Mouse (Mus musculus) kidney, embryonic 16.5 days (tissue): ENCODE measurements around the gene Rnd2. TPM values are rescaled to one million over a fixed set of nuclear protein-coding genes. Genes with fewer than 3 reads are reported as not detected.

ENCODE experiments used
- ATAC-seq: fragments of 200-750 bp; cut with Nextera tagmentation; 2 replicates; pipeline ENCODE4 v1.8.0; 2017; ENCODE audit warnings: moderate TSS enrichment; ENCODE audit not compliant: low FRiP score, low TSS enrichment
- H3K27ac ChIP-seq: fragments of 300-500 bp; sonication (generic); 2 replicates; pipeline ENCODE4 v1.5.1; 2014; ENCODE audit warnings: low read length
- H3K27me3 ChIP-seq: fragments of 300-500 bp; sonication (generic); 2 replicates; pipeline ENCODE4 v1.6.1; 2014; ENCODE audit warnings: low read length, control low read depth, mixed read lengths; ENCODE audit not compliant: insufficient read depth
- H3K36me3 ChIP-seq: fragments of 300-500 bp; sonication (generic); 2 replicates; pipeline ENCODE4 v1.6.1; 2014; ENCODE audit warnings: low read length, control low read depth, mixed read lengths; ENCODE audit not compliant: insufficient read depth
- H3K4me1 ChIP-seq: fragments of 300-500 bp; sonication (generic); 2 replicates; pipeline ENCODE4 v1.6.1; 2014; ENCODE audit warnings: low read length, control low read depth, mixed read lengths; ENCODE audit not compliant: insufficient read depth
- H3K4me2 ChIP-seq: fragments of 300-500 bp; sonication (generic); replicated peaks from 2 replicates; pipeline ENCODE4 v1.6.1; 2014; ENCODE audit warnings: low read depth, low read length
- H3K4me3 ChIP-seq: fragments of 300-500 bp; sonication (generic); 2 replicates; pipeline ENCODE4 v1.5.1; 2014; ENCODE audit warnings: mild to moderate bottlenecking, low read length
- H3K9ac ChIP-seq: fragments of 300-500 bp; sonication (generic); replicated peaks from 2 replicates; pipeline ENCODE4 v1.6.1; 2014; ENCODE audit warnings: low read length
- H3K9me3 ChIP-seq: fragments of 300-500 bp; sonication (generic); 2 replicates; pipeline ENCODE4 v1.6.1; 2016; ENCODE audit warnings: low read length, control low read depth
- WGBS: fragments of 180-500 bp; shearing (Covaris S2); extraction: QIAGEN DNeasy Blood & Tissue Kit; methylation state at CpG from one replicate; pipeline ENCODE4 v1.1.7; 2014; 5-methylcytosine and 5-hydroxymethylcytosine counted together
- polyA plus RNA-seq: library from polyadenylated mRNA; unstranded; fragments of >200 nt; fragmentation: Nextera tagmentation; extraction: Ambion mirVana; gene quantifications from 2 replicates; pipeline ENCODE4 v1.2.1, GENCODE M21; 2015

Gene Rnd2
- polyA plus RNA-seq, 1 experiment from 2014 or later = 10.9 TPM

GRCm38 (mm10) chr11:101454702-101455101 lies 10.1 kb upstream of the Rnd2 start:
- Histone ChIP-seq H3K4me1 (peaks cover 14% of the 10 kb centered on the region), H3K9me3 (no peaks in the 10 kb centered on the region), H3K36me3 (peaks cover 13% of the 10 kb centered on the region), H3K4me3 (no peak overlapping the region), H3K9ac (no peak overlapping the region), H3K27ac (peak overlapping the region; percentile 57), H3K4me2 (no peak overlapping the region), H3K27me3 (no peaks in the 10 kb centered on the region)
- ATAC-seq = peak; percentile 29; the same call in 1 of the 2 replicates
- WGBS = 47% methylated on average over 6 of the region's 6 CpGs

- 82% methylated on average over 7 of the region's 7 CpGs for WGBS
Observed at GRCm38 (mm10) chr11:101455627-101456026, 9.2 kb upstream of the Rnd2 start.

GRCm38 (mm10) chr11:101457631-101458030 lies 7.2 kb upstream of the Rnd2 start:
- no peak overlapping the region for H3K4me2 ChIP-seq
- no peak overlapping the region for H3K9ac ChIP-seq
- no peaks in the 10 kb centered on the region for H3K27me3 ChIP-seq
- H3K27ac ChIP-seq = no peak overlapping the region
- peaks cover 23% of the 10 kb centered on the region for H3K36me3 ChIP-seq
- no peaks in the 10 kb centered on the region for H3K9me3 ChIP-seq
- no peak overlapping the region for H3K4me3 ChIP-seq
- peaks cover 25% of the 10 kb centered on the region for H3K4me1 ChIP-seq
- ATAC-seq = no peak
- WGBS = 91% methylated on average over 9 of the region's 9 CpGs

More at GRCm38 (mm10) chr11:101455627-101456026, 9.2 kb upstream of the Rnd2 start:
- H3K4me2 ChIP-seq = no peak overlapping the region
- H3K27ac ChIP-seq = peak overlapping the region; percentile 57; the same call in 1 of the 2 replicates
- no peak overlapping the region for H3K4me3 ChIP-seq
- no peak for ATAC-seq
- peaks cover 18% of the 10 kb centered on the region for H3K4me1 ChIP-seq
- H3K9me3 ChIP-seq = no peaks in the 10 kb centered on the region
- peaks cover 18% of the 10 kb centered on the region for H3K36me3 ChIP-seq
- H3K27me3 ChIP-seq = no peaks in the 10 kb centered on the region
- H3K9ac ChIP-seq = no peak overlapping the region

- peaks cover 31% of the 10 kb centered on the region for H3K4me1 ChIP-seq
- ATAC-seq = no peak
- H3K27ac ChIP-seq = no peak overlapping the region
- H3K27me3 ChIP-seq = no peaks in the 10 kb centered on the region
- H3K9me3 ChIP-seq = no peaks in the 10 kb centered on the region
- no peak overlapping the region for H3K4me3 ChIP-seq
- H3K4me2 ChIP-seq = no peak overlapping the region
- H3K36me3 ChIP-seq = peaks cover 23% of the 10 kb centered on the region
- WGBS = 88% methylated on average over 12 of the region's 12 CpGs
- H3K9ac ChIP-seq = no peak overlapping the region
Observed at GRCm38 (mm10) chr11:101458217-101458616, 6.6 kb upstream of the Rnd2 start.

- Histone ChIP-seq H3K27ac (no peak overlapping the region), H3K27me3 (no peaks in the 10 kb centered on the region), H3K4me1 (peaks cover 40% of the 10 kb centered on the region), H3K4me3 (no peak overlapping the region), H3K9me3 (no peaks in the 10 kb centered on the region), H3K36me3 (peaks cover 23% of the 10 kb centered on the region), H3K4me2 (no peak overlapping the region), H3K9ac (no peak overlapping the region)
- ATAC-seq = peak; percentile 10; the same call in 1 of the 2 replicates
- 31% methylated on average over 6 of the region's 6 CpGs for WGBS
Observed at GRCm38 (mm10) chr11:101459716-101460115, 5.1 kb upstream of the Rnd2 start.

- 74% methylated on average over 15 of the region's 15 CpGs for WGBS
- H3K4me1 ChIP-seq = peaks cover 38% of the 10 kb centered on the region
- peaks cover 23% of the 10 kb centered on the region for H3K36me3 ChIP-seq
Observed at GRCm38 (mm10) chr11:101460321-101460720, 4.5 kb upstream of the Rnd2 start.

GRCm38 (mm10) chr11:101462141-101462540 lies 2.7 kb upstream of the Rnd2 start:
- ATAC-seq = no peak
- peaks cover 21% of the 10 kb centered on the region; the same call in 1 of the 2 replicates for H3K36me3 ChIP-seq
- H3K4me2 ChIP-seq = no peak overlapping the region
- peaks cover 45% of the 10 kb centered on the region for H3K4me1 ChIP-seq
- no peaks in the 10 kb centered on the region for H3K27me3 ChIP-seq
- no peaks in the 10 kb centered on the region for H3K9me3 ChIP-seq
- no peak overlapping the region for H3K9ac ChIP-seq
- 74% methylated on average over 14 of the region's 14 CpGs for WGBS
- no peak overlapping the region for H3K27ac ChIP-seq
- no peak overlapping the region for H3K4me3 ChIP-seq

More at GRCm38 (mm10) chr11:101460321-101460720, 4.5 kb upstream of the Rnd2 start:
- Histone ChIP-seq H3K9me3 (no peaks in the 10 kb centered on the region), H3K27me3 (no peaks in the 10 kb centered on the region), H3K9ac (no peak overlapping the region), H3K27ac (no peak overlapping the region), H3K4me3 (no peak overlapping the region), H3K4me2 (no peak overlapping the region)
- no peak for ATAC-seq

- Histone ChIP-seq H3K9me3 (no peaks in the 10 kb centered on the region), H3K27me3 (no peaks in the 10 kb centered on the region), H3K9ac (no peak overlapping the region), H3K36me3 (peaks cover 15% of the 10 kb centered on the region; the same call in 1 of the 2 replicates), H3K27ac (no peak overlapping the region), H3K4me3 (no peak overlapping the region), H3K4me1 (peaks cover 48% of the 10 kb centered on the region), H3K4me2 (no peak overlapping the region)
- 28% methylated on average over 13 of the region's 13 CpGs for WGBS
- ATAC-seq = no peak
Observed at GRCm38 (mm10) chr11:101462583-101463440, 2.0 kb upstream of the Rnd2 start.

GRCm38 (mm10) chr11:101465101-101465868 lies 486 bp downstream of the Rnd2 start:
- Histone ChIP-seq H3K27me3 (no peaks in the 10 kb centered on the region), H3K4me2 (peak overlapping the region; percentile 95), H3K4me1 (peaks cover 48% of the 10 kb centered on the region), H3K4me3 (peak overlapping the region; percentile 84), H3K27ac (peak overlapping the region; percentile 84), H3K36me3 (peaks cover 8% of the 10 kb centered on the region; the same call in 1 of the 2 replicates), H3K9ac (peak overlapping the region; percentile 81), H3K9me3 (no peaks in the 10 kb centered on the region)
- ATAC-seq = peak; percentile 62
- under 1% methylated on average over 50 of the region's 51 CpGs for WGBS
